Mouse (Mus musculus) MEL (cell line): ENCODE data around the gene Gm20388.

Source experiments
- CTCF ChIP-seq, 3 experiments: IDR thresholded peaks in 2 of 3; conservative IDR thresholded peaks in 1 of 3; 2 replicates each; pipeline ENCODE4 v1.5.1; 2011 to 2012; ENCODE audit warnings: low read length in 3 of 3, low read depth in 2 of 3, mild to moderate bottlenecking in 2 of 3, improper control_type of control experiment in 1 of 3, inconsistent platforms in 1 of 3, mixed read lengths in 1 of 3, moderate library complexity in 1 of 3; ENCODE audit not compliant: control insufficient read depth in 1 of 3, insufficient read depth in 1 of 3, poor library complexity in 1 of 3, severe bottlenecking in 1 of 3
- E2F4 ChIP-seq: IDR thresholded peaks from 2 replicates; pipeline ENCODE4 v1.6.1; 2011; ENCODE audit warnings: low read depth, low read length, improper control_type of control experiment, borderline replicate concordance
- MEF2A ChIP-seq: IDR thresholded peaks from 2 replicates; pipeline ENCODE4 v1.6.1; 2014; ENCODE audit warnings: low read depth, mild to moderate bottlenecking, inconsistent platforms, low read length, improper control_type of control experiment; ENCODE audit not compliant: poor library complexity, insufficient replicate concordance, severe bottlenecking; ENCODE audit errors: extremely low read depth
- POLR2A ChIP-seq, 2 experiments: IDR thresholded peaks; 2 replicates each; pipeline ENCODE4 v1.6.1; 2011 to 2012; ENCODE audit warnings: low read length in 2 of 2, mild to moderate bottlenecking in 2 of 2, control low read depth in 1 of 2, improper control_type of control experiment in 1 of 2, low read depth in 1 of 2, moderate library complexity in 1 of 2; ENCODE audit not compliant: control insufficient read depth in 1 of 2, insufficient read depth in 1 of 2, poor library complexity in 1 of 2
- TBP ChIP-seq: IDR thresholded peaks from 2 replicates; pipeline ENCODE4 v1.8.0; 2011; ENCODE audit warnings: low read depth, low read length, improper control_type of control experiment
- USF1 ChIP-seq: IDR thresholded peaks from 2 replicates; pipeline ENCODE4 v1.6.1; 2014; ENCODE audit warnings: low read depth, mild to moderate bottlenecking, inconsistent platforms, low read length, improper control_type of control experiment, moderate library complexity

- TF ChIP-seq CTCF (IDR thresholded peaks at IDR 0.05 in 2 of 3, conservative IDR thresholded peaks at IDR 0.05 in 1 of 3; ENCODE audit: control insufficient read depth in 1 of 3, insufficient read depth in 1 of 3, low read depth in 2 of 3, low read length in 3 of 3, poor library complexity in 1 of 3, severe bottlenecking in 1 of 3) (no peak), POLR2A (IDR thresholded peaks at IDR 0.05; ENCODE audit: control insufficient read depth in 1 of 2, insufficient read depth in 1 of 2, low read depth in 1 of 2, low read length in 2 of 2, poor library complexity in 1 of 2) (no peak), USF1 (no peak), TBP (no peak), E2F4 (no peak), MEF2A (no peak)
Observed at GRCm38 (mm10) chr8:122320541-122320940, 2409.9 kb downstream of the Gm20388 start.
